Mouse (Mus musculus) left cerebral cortex, postnatal 14 days (tissue): ENCODE measurements around the gene Ltbp2. TPM values are rescaled to one million over a fixed set of nuclear protein-coding genes. Genes with fewer than 3 reads are reported as not detected.

ENCODE experiments used
- DNase-seq, 2 experiments: peaks; one replicate each; pipeline ENCODE4 v3.0.0; 2021 to 2022; ENCODE audit warnings: low spot score in 2 of 2, mixed read lengths in 1 of 2
- intact Hi-C: fragments of 180-260 bp; cut with DNase I; formaldehyde crosslinking; loops from one replicate; pipeline ENCODE4 v1.15.1; 2025
- total RNA-seq, 2 experiments: library from RNA; stranded (reverse); gene quantifications; 2 replicates each; pipeline ENCODE4 v1.2.3; 2021

Ltbp2 gene
- total RNA-seq, 2 experiments from 2014 or later: 1.1 to 1.2 TPM

GRCm38 (mm10) chr12:84812004-84812403 is 64.3 kb downstream of the Ltbp2 start:
- intact Hi-C loops: no loop called here
- DNase-seq: no peak

DNA sequence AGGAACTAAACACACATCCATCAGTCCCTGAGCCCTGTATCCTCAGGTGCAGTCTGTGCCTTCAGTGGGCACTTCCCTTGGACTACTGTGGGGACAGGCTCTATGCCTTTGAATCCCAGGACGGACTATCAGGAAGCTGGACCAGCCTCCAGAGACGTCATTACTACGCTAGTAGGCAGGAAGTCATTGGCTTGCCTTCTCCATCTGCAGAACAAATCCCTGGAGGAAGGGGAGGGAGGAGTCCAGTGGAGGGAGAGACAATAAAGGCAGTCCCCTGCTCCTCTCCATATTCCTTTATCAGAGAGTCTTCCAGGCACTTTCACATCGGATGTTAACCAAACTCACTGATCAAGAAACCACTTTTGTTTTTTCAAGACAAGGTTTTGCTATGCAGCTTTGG is 64.8 kb downstream of the Ltbp2 start:
- intact Hi-C loops: no loop called here
- DNase-seq: no peak

- DNase-seq: no peak
- intact Hi-C loops: no loop called here
Measured at GRCm38 (mm10) chr12:84810810-84811209, 65.5 kb downstream of the Ltbp2 start.

GRCm38 (mm10) chr12:84809033-84809432 is 67.3 kb downstream of the Ltbp2 start:
- no peak for DNase-seq
- intact Hi-C loops: no loop called here

GRCm38 (mm10) chr12:84807351-84807750 is 69.0 kb downstream of the Ltbp2 start:
- DNase-seq: no peak
- intact Hi-C loops: no loop called here

DNA sequence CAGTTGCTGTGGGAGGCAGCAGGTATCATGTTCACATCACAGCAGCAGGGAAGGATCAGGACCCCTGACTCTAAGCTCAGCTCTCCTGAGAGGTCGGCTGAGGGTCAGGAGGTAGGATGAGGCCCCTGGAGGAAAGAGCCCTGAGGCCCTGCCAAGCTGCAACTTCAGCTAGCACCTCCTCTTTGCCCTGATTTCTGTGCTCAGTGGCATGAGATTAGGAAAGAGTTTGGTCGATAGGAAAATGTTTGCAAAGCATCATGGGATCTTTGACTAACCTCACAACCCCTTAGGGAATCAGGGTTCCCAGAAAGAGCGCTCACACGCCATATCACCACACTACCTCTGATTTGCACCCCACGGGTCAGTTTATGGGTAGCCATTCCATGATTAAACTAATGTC is 69.6 kb downstream of the Ltbp2 start:
- intact Hi-C loops: no loop called here
- DNase-seq: no peak

- DNase-seq: no peak
- intact Hi-C loops: no loop called here
Measured at GRCm38 (mm10) chr12:84806010-84806409, 70.3 kb downstream of the Ltbp2 start.

- intact Hi-C loops: no loop called here
- no peak for DNase-seq
Measured at GRCm38 (mm10) chr12:84805228-84805842, 71.0 kb downstream of the Ltbp2 start.

DNA sequence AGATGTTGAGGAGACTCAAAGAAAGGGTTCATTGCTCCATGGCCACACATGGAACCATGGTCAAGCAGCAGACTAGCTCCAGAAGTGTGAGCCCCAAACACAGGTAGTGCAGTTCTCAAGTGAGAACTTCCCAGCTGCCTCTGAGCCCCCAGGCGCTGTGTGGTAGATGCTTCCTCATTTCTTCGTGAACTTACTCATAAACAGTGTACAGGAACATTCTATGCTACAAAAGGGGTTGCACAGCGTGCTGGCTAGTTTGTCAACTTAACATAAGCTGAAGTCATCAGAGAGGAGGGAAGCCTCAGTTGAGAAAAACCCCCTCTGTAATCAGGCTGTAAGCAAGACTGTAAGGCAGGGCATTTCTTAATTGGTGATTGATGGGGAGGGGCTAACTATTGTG is 73.7 kb downstream of the Ltbp2 start:
- no peak for DNase-seq
- intact Hi-C loops: no loop called here

DNA sequence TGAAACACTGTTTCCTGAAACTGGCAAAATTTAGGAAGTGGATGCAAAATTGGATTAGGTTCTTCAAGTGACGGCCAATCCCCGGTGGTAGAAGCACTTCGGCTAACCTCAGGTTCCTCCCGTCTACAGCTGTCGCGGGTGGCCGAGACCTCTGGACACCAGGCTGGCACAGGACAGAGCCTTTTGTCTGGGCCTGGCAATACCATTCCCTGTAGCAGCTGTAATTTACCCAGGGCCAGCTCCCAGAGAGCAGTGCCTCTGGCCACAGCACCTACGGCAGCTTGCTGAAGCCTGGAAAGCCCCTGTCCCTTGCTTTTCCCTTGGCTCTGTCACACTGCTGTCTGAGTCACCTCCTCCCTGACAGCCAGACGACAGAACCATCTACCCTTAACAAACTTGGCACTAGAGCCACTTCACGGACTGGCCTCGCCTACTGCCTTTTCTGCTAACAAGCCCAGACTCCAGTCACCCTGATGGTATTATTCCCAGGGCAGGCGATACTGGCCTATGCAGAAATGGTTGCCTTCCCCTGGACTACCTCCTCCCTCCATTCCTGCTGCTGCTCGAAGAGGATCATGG is 74.7 kb downstream of the Ltbp2 start:
- intact Hi-C loops: no loop called here
- no peak for DNase-seq

DNA sequence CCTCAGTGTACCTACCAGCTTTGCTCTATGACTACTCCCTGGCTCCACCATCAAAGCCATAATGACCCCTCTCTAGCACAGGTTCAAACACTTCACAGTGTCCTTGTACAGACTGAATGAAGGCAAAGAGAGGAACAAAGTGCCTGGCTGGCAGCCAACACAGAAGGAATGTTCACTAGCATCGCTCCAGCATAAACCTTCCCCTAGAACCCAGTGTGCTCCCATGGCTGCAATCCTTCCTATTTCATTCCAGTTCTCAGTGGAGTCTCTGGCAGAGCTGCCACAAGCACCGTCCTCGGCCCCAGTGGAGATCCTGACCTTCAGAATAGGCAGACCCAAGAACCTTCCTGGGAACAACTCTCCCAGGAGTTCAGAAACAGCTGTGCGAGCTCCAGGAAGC is 75.9 kb downstream of the Ltbp2 start:
- no peak for DNase-seq
- intact Hi-C loops: no loop called here

DNA sequence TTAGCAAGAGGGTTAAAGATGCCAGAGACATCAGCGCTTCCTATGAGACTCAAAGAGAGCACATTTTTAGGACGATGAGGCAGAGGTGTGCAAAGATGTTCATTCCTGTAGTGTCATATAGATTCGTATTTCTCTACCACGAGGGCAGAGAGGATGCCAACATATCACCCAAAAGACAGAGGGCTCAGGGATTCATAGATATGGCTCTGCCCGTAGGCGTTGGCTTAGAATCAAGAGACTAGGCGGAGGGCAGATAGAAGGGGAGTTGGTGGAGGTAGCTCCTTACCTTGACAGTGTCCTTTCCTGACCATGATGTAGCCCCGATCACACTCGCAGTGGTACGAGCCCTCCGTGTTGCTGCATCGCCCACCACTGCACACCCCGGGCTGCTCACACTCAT is 77.2 kb downstream of the Ltbp2 start:
- no peak for DNase-seq
- intact Hi-C loops: no loop called here

DNA sequence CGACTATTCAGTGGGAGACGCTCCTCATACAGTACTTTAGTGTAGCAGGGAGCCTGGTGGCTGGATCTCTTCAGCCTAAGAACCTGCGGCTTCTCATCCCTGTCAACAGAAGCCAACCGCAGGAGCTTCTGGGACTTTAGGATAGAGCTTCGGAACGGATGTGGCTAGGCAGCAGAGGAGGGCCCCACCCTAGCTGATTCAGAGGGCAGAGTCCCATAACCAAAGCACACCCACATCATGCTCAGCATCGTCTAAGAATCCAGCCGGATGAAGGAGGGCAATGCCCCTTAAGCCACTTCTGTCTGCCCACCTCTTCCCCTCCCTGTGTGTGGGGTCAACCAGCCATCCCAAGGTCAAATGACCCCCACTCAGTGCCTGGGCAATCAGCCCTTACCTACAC is 81.7 kb downstream of the Ltbp2 start:
- intact Hi-C loops: no loop called here
- no peak for DNase-seq

DNA sequence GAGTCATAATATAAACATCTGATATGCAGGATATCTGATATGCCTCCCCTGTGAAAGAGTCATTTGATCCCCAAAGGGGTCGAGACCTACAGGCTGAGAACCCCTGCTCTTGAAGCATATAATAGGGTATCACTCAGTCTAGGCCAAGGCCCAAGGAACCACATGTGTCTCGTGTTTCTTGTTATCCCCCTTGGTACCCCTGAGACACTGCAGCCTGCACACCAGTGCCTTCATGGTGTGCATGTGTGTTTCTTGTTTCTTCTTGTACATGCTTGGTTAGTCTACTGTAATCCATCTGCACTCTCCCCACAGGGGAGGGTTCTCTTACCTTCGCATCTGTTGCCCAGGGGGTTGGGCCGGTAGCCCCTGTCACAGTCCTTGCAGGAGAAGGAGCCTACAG is 83.7 kb downstream of the Ltbp2 start:
- intact Hi-C loops: no loop called here
- no peak for DNase-seq

DNA sequence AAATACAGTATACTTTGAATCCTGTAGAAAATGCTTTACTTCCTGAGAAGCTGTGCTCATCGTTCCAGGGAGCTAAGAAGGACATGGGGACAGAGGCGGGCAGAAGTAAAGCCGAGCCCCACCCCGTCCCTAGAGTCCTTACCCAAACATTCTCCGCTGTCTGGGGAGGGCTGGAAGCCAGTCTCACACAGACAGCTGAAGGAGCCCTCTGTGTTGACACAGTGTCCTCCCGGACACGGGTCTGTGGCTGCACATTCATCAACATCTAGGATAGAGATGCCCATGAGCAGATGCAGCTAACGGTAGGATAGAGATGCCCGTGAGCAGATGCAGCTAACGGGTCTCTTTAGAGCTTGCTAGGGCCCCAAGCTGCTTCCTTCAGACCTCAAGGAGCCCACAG is 85.5 kb downstream of the Ltbp2 start:
- intact Hi-C loops: no loop called here
- no peak for DNase-seq

GRCm38 (mm10) chr12:84786091-84786490 is 90.2 kb downstream of the Ltbp2 start:
- intact Hi-C loops: loop anchor here (10.0 kb wide), 2 partner anchors 89 to 189 kb away; partner anchors contain the start of genes Arel1, Fcf1 and Ltbp2
- no peak for DNase-seq

DNA sequence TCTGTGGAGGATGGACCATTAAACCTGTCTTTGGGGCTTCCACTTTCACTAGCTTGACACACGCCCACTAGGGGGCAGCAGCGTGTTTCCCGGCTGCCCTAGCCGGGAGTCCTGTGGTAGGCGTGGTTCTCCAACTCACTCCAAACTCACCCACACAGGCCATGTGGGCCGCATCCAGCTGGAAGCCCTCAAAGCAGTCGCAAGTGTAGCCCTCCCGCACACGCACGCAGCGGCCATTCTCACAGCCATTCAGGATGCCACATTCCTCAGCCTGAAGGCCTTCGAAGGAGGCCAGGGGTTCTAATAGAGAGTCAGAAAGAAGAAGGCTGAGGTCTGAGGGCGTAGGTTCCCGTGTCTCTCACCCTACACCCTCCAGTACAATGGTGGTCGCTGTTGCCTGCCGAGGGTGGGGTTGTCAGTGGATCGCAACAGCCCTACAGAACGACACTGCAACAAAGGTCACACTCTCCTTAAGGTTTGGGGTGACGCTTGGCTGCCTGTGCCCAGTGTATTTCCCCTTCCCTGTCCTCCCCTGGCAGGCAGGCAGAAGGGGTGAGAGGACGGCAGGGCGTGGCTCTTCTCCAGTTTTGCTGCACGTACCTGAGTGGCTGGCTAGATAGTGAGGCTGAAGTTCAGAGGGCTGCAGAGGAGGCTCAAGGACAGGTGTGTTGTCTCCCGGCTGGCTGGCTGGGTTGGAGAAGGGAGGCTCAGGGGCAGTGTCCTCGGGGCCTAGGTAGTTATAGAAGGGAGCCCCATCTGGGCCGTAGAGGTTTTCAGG is 91.5 kb downstream of the Ltbp2 start:
- DNase-seq: peak; percentile 89 to 91
- intact Hi-C loops: loop anchor here (10.0 kb wide), 2 partner anchors 90 to 190 kb away; partner anchors contain the start of genes Arel1, Fcf1 and Ltbp2

GRCm38 (mm10) chr12:84776229-84776628 is 100.1 kb downstream of the Ltbp2 start:
- intact Hi-C loops: no loop called here
- no peak for DNase-seq

GRCm38 (mm10) chr12:84774376-84774775 is 102.0 kb downstream of the Ltbp2 start:
- intact Hi-C loops: no loop called here
- no peak for DNase-seq

DNA sequence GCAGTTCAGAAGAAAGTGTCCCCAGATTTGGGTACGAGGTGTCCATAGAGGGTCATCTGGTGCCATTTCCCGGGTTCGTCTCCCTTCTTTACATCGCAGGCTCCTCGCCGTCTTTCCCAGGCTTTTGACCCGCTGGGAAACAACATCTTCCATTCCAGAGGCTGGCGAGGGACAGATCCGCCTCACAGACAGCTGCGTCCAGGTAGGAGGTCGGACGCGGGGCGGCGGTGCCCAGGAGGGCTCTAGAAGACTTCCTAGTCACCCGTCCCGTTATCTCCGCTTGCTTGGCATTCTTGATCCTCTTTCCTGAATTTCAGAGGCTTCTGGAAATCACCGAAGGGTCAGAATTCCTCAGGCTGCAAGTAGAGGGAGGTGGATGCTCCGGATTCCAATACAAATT is 102.9 kb downstream of the Ltbp2 start:
- intact Hi-C loops: no loop called here
- DNase-seq: no peak
